Mouse (Mus musculus) heart, embryonic 11.5 days (tissue): ENCODE data around the gene Slit3. TPM values are rescaled to one million over a fixed set of nuclear protein-coding genes. Genes with fewer than 3 reads are reported as not detected.

Experiments used
- ATAC-seq: fragments of 200-750 bp; cut with Nextera tagmentation; replicated peaks from 2 replicates; pipeline ENCODE4 v1.8.0; 2017; ENCODE audit warnings: moderate library complexity; ENCODE audit not compliant: insufficient number of reproducible peaks, low FRiP score, low TSS enrichment
- H3K27ac ChIP-seq: fragments of 300-500 bp; sonication (generic); 2 replicates; pipeline ENCODE4 v1.5.1; 2014; ENCODE audit warnings: mild to moderate bottlenecking, low read depth, low read length
- H3K27me3 ChIP-seq: fragments of 300-500 bp; sonication (generic); 2 replicates; pipeline ENCODE4 v1.6.1; 2014; ENCODE audit warnings: mild to moderate bottlenecking, low read length, mixed read lengths; ENCODE audit not compliant: control insufficient read depth, insufficient read depth
- H3K36me3 ChIP-seq: fragments of 300-500 bp; sonication (generic); 2 replicates; pipeline ENCODE4 v1.6.1; 2014; ENCODE audit warnings: mild to moderate bottlenecking, low read length, moderate library complexity, mixed read lengths; ENCODE audit not compliant: control insufficient read depth, insufficient read depth
- H3K4me1 ChIP-seq: fragments of 300-500 bp; sonication (generic); 2 replicates; pipeline ENCODE4 v1.6.1; 2014; ENCODE audit warnings: low read length; ENCODE audit not compliant: control insufficient read depth, insufficient read depth
- H3K4me2 ChIP-seq: fragments of 300-500 bp; sonication (generic); 2 replicates; pipeline ENCODE4 v1.6.1; 2014; ENCODE audit warnings: mild to moderate bottlenecking, moderate library complexity
- H3K4me3 ChIP-seq: fragments of 300-500 bp; sonication (generic); 2 replicates; pipeline ENCODE4 v1.5.1; 2014; ENCODE audit warnings: low read depth, low read length
- H3K9ac ChIP-seq: fragments of 300-500 bp; sonication (generic); 2 replicates; pipeline ENCODE4 v1.6.1; 2014; ENCODE audit warnings: mild to moderate bottlenecking, low read depth, low read length, moderate library complexity
- H3K9me3 ChIP-seq: fragments of 300-500 bp; sonication (generic); replicated peaks from 2 replicates; pipeline ENCODE4 v1.6.1; 2016; ENCODE audit warnings: low read length; ENCODE audit not compliant: control insufficient read depth
- WGBS: fragments of 180-500 bp; shearing (Covaris S2); extraction: QIAGEN DNeasy Blood & Tissue Kit; methylation state at CpG from one replicate; pipeline ENCODE4 v1.1.7; 2014; ENCODE audit not compliant: insufficient replicate concordance; 5-methylcytosine and 5-hydroxymethylcytosine counted together
- polyA plus RNA-seq: library from polyadenylated mRNA; unstranded; fragments of >200 nt; fragmentation: Nextera tagmentation; extraction: Ambion mirVana; gene quantifications from 2 replicates; pipeline ENCODE4 v1.2.1, GENCODE M21; 2014

Slit3 gene
- polyA plus RNA-seq, 1 experiment from 2014 or later = 26.1 TPM

DNA sequence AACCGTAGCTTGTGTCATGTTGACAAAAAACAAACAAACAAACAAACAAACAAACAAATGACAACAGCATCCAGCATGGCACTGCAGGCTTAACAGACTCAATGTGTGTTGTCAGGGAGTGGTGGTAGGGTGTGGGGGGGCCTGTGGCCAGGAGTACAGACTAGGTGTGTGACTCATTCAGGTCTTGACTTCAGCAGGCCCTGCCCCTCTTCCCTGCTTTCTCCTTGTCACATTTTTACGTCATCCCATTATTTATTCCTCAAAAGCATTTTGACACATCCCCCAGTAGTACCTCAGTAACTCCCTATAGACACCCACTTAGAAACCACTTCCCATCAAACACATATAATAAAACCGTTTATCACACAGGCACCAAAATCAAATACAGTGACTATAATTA is 450.9 kb downstream of the Slit3 start:
- Histone ChIP-seq H3K4me2 (no peak overlapping the region), H3K27ac (no peak overlapping the region), H3K27me3 (no peaks in the 10 kb centered on the region), H3K4me3 (no peak overlapping the region), H3K36me3 (0 out of 2 replicates have a peak, but pooled peaks cover 2% of the 10 kb centered on the region), H3K9me3 (no peaks in the 10 kb centered on the region), H3K4me1 (peaks cover 18% of the 10 kb centered on the region), H3K9ac (no peak overlapping the region)
- 62% methylated on average over 3 of the region's 3 CpGs for WGBS
- no peak for ATAC-seq

GRCm38 (mm10) chr11:35578796-35579195 is 457.8 kb downstream of the Slit3 start:
- no peak for ATAC-seq
- WGBS = 78% methylated on average over 10 of the region's 10 CpGs
- no peak overlapping the region for H3K9ac ChIP-seq
- no peaks in the 10 kb centered on the region for H3K9me3 ChIP-seq
- no peaks in the 10 kb centered on the region for H3K27me3 ChIP-seq
- H3K4me1 ChIP-seq = no peaks in the 10 kb centered on the region
- H3K4me2 ChIP-seq = no peak overlapping the region
- H3K27ac ChIP-seq = no peak overlapping the region
- H3K4me3 ChIP-seq = no peak overlapping the region
- no peaks in the 10 kb centered on the region for H3K36me3 ChIP-seq

GRCm38 (mm10) chr11:35582591-35582990 is 461.6 kb downstream of the Slit3 start:
- H3K4me2 ChIP-seq = no peak overlapping the region
- H3K4me3 ChIP-seq = no peak overlapping the region
- ATAC-seq = no peak
- H3K9me3 ChIP-seq = no peaks in the 10 kb centered on the region
- H3K4me1 ChIP-seq = no peaks in the 10 kb centered on the region
- no peaks in the 10 kb centered on the region for H3K36me3 ChIP-seq
- 81% methylated on average over 5 of the region's 5 CpGs for WGBS
- no peak overlapping the region for H3K9ac ChIP-seq
- no peaks in the 10 kb centered on the region for H3K27me3 ChIP-seq
- H3K27ac ChIP-seq = no peak overlapping the region; the same call in 1 of the 2 replicates

GRCm38 (mm10) chr11:35583633-35584032 is 462.6 kb downstream of the Slit3 start:
- Histone ChIP-seq H3K4me3 (no peak overlapping the region), H3K9me3 (no peaks in the 10 kb centered on the region), H3K9ac (no peak overlapping the region), H3K36me3 (no peaks in the 10 kb centered on the region), H3K4me2 (no peak overlapping the region), H3K27me3 (no peaks in the 10 kb centered on the region), H3K4me1 (no peaks in the 10 kb centered on the region), H3K27ac (no peak overlapping the region)
- no peak for ATAC-seq
- WGBS = 83% methylated on average over 7 of the region's 7 CpGs

- no peak for ATAC-seq
Measured at GRCm38 (mm10) chr11:35587174-35587959, 466.3 kb downstream of the Slit3 start.

DNA sequence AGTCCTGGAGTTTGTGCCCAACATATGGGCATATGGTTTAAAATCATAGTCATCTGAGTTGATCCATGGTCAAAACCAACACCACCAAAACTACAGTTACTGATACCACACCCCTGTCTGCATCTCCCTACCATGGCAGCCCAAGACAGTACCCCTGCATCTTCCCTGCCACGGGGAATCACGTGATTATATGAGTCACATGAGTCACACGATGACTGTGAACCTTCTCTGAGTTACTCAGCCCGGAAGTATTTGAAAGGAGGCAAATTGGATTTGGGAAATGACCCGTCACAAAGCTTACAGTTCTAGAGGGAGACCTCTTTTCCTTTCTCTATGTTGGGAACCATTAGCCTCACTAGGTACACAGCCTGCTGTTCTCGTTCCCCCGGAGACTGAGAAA is 468.9 kb downstream of the Slit3 start:
- ATAC-seq = no peak
- Histone ChIP-seq H3K4me2 (no peak overlapping the region), H3K27me3 (no peaks in the 10 kb centered on the region), H3K4me1 (no peaks in the 10 kb centered on the region), H3K9ac (no peak overlapping the region), H3K27ac (no peak overlapping the region), H3K4me3 (no peak overlapping the region), H3K9me3 (no peaks in the 10 kb centered on the region), H3K36me3 (no peaks in the 10 kb centered on the region)
- WGBS = 87% methylated on average over 7 of the region's 7 CpGs

More at GRCm38 (mm10) chr11:35587174-35587959, 466.3 kb downstream of the Slit3 start:
- no peaks in the 10 kb centered on the region for H3K27me3 ChIP-seq
- no peak overlapping the region for H3K9ac ChIP-seq
- no peaks in the 10 kb centered on the region for H3K36me3 ChIP-seq
- H3K4me3 ChIP-seq = no peak overlapping the region
- no peak overlapping the region for H3K4me2 ChIP-seq
- H3K9me3 ChIP-seq = no peaks in the 10 kb centered on the region
- H3K27ac ChIP-seq = no peak overlapping the region
- no peaks in the 10 kb centered on the region for H3K4me1 ChIP-seq
- 70% methylated on average over 13 of the region's 13 CpGs for WGBS

DNA sequence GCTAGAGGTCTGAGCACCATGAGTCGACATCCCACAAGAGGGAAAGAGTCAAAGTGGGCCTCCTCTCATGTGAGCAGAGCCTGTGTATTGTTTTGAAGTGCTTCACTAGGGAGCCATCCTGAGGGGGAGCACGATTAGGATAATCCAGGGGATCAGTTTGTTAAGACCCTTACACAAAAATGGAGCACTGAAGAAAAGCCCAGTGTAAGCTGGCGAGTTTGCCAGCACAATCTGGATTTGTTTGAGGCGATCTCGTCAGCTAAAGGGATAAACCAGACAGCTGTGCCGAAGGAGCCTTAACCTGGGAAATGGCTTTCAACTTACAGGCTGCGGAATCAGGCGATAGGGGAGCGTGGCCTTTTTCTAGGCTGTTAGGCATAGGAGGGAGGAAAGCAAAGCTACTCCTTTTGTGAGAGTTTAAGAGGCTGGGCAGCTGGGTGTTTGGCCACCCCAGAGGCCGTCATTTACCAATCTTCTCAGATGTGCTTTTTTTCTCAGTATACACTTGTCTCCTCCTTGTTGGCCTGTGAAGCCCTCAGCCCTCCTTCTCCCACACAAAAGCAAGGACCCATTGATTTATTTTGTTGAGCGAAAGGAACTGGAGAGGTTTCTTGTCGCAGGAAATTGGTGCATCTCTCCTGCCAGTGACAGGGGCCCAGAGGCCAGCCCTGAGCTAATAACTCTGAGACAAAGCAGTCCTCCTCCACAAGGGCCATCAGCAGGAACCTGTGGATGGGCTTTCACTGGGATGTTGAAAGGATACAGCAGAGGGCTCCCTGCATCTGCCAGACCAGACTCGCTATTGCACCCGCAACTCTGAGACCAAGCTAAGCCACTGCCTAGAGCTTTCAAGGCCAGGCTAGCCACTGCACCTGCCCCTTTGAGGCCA is 472.4 kb downstream of the Slit3 start:
- Histone ChIP-seq H3K27ac (no peak overlapping the region), H3K4me2 (no peak overlapping the region), H3K9ac (no peak overlapping the region), H3K27me3 (no peaks in the 10 kb centered on the region), H3K9me3 (no peaks in the 10 kb centered on the region), H3K4me1 (no peaks in the 10 kb centered on the region), H3K36me3 (no peaks in the 10 kb centered on the region), H3K4me3 (no peak overlapping the region)
- no peak for ATAC-seq
- WGBS = 69% methylated on average over 14 of the region's 14 CpGs

DNA sequence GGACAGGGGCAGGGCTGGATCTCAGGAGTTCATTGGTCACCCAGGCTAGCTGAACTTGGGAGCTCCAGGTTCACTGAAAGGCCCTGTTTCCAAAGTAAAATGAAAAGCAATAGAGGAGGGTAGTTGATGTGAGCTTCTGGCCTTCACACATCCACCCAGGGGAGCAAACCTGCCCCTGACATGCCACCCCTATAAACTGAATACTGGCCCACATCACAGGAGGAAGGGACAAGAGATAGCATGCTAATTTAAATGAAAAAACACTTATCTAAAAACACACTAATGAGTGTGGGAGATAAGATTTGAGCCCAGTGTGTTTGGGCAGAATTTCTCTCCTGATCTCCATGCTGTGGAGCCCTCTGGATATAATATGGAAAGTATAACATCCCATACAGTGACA is 475.0 kb downstream of the Slit3 start:
- Histone ChIP-seq H3K9me3 (no peaks in the 10 kb centered on the region), H3K27me3 (no peaks in the 10 kb centered on the region), H3K9ac (no peak overlapping the region), H3K4me2 (no peak overlapping the region), H3K36me3 (no peaks in the 10 kb centered on the region), H3K4me3 (no peak overlapping the region), H3K4me1 (no peaks in the 10 kb centered on the region), H3K27ac (no peak overlapping the region)
- no peak for ATAC-seq
